Mouse (Mus musculus) liver, embryonic 14.5 days (tissue): ENCODE results near the gene Dtd1. TPM values are rescaled to one million over a fixed set of nuclear protein-coding genes. Genes with fewer than 3 reads are reported as not detected.

Source experiments
- ATAC-seq: fragments of 200-750 bp; cut with Nextera tagmentation; 2 replicates; pipeline ENCODE4 v1.8.0; 2017; ENCODE audit warnings: moderate number of reproducible peaks, mild to moderate bottlenecking, moderate library complexity; ENCODE audit not compliant: insufficient read depth
- DNase-seq, 3 experiments: peaks; one replicate each; pipeline ENCODE4 v3.0.0-alpha.2; 2012 to 2013; ENCODE audit warnings: low read depth in 3 of 3, low spot score in 3 of 3
- H3K27ac ChIP-seq: fragments of 300-500 bp; sonication (generic); 2 replicates; pipeline ENCODE4 v1.5.1; 2014; ENCODE audit warnings: moderate library complexity, mild to moderate bottlenecking, control low read depth, inconsistent platforms
- H3K27me3 ChIP-seq: fragments of 300-500 bp; sonication (generic); 2 replicates; pipeline ENCODE4 v1.6.1; 2014; ENCODE audit warnings: mild to moderate bottlenecking, low read length, moderate library complexity; ENCODE audit not compliant: control insufficient read depth, insufficient read depth
- H3K36me3 ChIP-seq: fragments of 300-500 bp; sonication (generic); replicated peaks from 2 replicates; pipeline ENCODE4 v1.6.1; 2014; ENCODE audit warnings: low read depth; ENCODE audit not compliant: control insufficient read depth, insufficient read depth
- H3K4me1 ChIP-seq, 2 experiments: fragments of 200-500 bp in 1 of 2; fragments of 300-500 bp in 1 of 2; sonication (generic) in 1 of 2; replicated peaks; 2 replicates each; pipeline ENCODE4 v1.6.1; 2012 to 2014; ENCODE audit warnings: antibody characterized with exemption in 1 of 2, inconsistent platforms in 1 of 2, low read length in 1 of 2; ENCODE audit not compliant: control insufficient read depth in 2 of 2, insufficient read depth in 2 of 2
- H3K4me2 ChIP-seq: fragments of 300-500 bp; sonication (generic); 2 replicates; pipeline ENCODE4 v1.6.1; 2014; ENCODE audit warnings: low read depth, mild to moderate bottlenecking, control low read depth, moderate library complexity
- H3K4me3 ChIP-seq, 2 experiments: fragments of 200-500 bp in 1 of 2; fragments of 300-500 bp in 1 of 2; sonication (generic) in 1 of 2; 2 replicates each; pipeline ENCODE4 v1.5.1; 2012 to 2014; ENCODE audit warnings: low read depth in 2 of 2, low read length in 2 of 2, mild to moderate bottlenecking in 2 of 2, control low read depth in 1 of 2, inconsistent platforms in 1 of 2, moderate library complexity in 1 of 2; ENCODE audit not compliant: insufficient read depth in 1 of 2
- H3K9ac ChIP-seq: fragments of 300-500 bp; sonication (generic); replicated peaks from 2 replicates; pipeline ENCODE4 v1.6.1; 2014; ENCODE audit warnings: mild to moderate bottlenecking, control low read depth, moderate library complexity
- H3K9me3 ChIP-seq: fragments of 300-500 bp; sonication (generic); 2 replicates; pipeline ENCODE4 v1.6.1; 2016; ENCODE audit warnings: low read length, mixed read lengths; ENCODE audit not compliant: control insufficient read depth
- CTCF ChIP-seq: IDR thresholded peaks from 2 replicates; pipeline ENCODE4 v1.5.1; 2016; ENCODE audit warnings: antibody characterized with exemption, low read depth, control low read depth
- EP300 ChIP-seq: IDR thresholded peaks from 2 replicates; pipeline ENCODE4 v1.6.1; 2016; ENCODE audit warnings: antibody characterized with exemption, low read depth
- WGBS: fragments of 180-500 bp; shearing (Covaris S2); extraction: QIAGEN DNeasy Blood & Tissue Kit; methylation state at CpG from one replicate; pipeline ENCODE4 v1.1.7; 2014; ENCODE audit not compliant: insufficient replicate concordance; 5-methylcytosine and 5-hydroxymethylcytosine counted together
- polyA plus RNA-seq, 2 experiments: library from polyadenylated mRNA; depleted of rRNA in 1 of 2; stranded (reverse) in 1 of 2; unstranded in 1 of 2; fragments of >200 nt; fragmentation: Nextera tagmentation in 1 of 2; extraction: Ambion mirVana in 1 of 2; gene quantifications; 2 replicates each; pipeline versions ENCODE4 v1.2.1 to v1.2.3; 2012 to 2014

Gene Dtd1
- polyA plus RNA-seq, 2 experiments = 10.6 to 21.0 TPM

DNA sequence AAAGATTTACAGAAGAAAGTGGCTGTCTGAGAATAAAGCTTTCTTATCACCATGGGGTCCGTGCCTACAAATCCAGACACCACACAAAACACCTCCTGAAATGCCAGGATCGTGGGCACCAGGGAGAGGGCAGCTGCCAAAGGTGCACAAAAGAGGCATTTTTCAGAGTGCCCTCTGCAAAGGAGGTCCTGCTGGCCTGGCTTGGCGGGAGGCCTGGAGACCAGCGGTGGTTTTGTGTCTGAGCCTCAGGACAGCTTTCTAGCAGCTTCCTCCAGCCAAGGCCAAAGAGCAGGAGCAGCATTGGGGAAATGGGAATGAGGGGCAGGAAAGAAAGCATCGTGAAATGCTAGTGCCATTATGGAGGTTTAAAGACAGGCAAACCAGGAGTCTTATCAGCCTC, 118.6 kb downstream of the Dtd1 start:
- DNase-seq = no peak
- 62% methylated on average over 5 of the region's 5 CpGs for WGBS

DNA sequence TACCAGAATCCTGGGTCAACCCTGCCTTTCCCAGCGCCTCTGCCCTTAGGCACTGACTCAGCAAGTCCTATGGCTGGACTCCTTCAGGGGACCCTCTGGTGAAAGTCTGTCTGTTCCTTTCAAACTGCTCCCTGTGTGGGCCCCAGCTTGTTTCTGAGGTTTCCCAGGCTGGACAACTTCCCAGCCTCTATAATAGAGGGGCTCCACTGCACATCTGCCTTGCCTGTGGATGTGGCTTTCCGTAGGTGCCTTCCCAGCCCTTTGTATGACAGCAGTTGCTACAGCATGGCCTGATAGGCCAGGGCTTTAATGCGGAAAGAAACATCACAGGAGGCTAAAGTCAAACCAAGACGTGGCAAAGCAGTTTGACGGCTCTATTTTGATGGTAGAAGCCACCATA, 119.6 kb downstream of the Dtd1 start:
- H3K27ac ChIP-seq = no peak overlapping the region

More for the DNA sequence above, 118.6 kb downstream of the Dtd1 start:
- no peaks in the 10 kb centered on the region for H3K27me3 ChIP-seq
- no peaks in the 10 kb centered on the region for H3K36me3 ChIP-seq
- no peak overlapping the region for H3K9ac ChIP-seq
- H3K4me3 ChIP-seq = no peak overlapping the region
- no peaks in the 10 kb centered on the region; a peak in 1 of 4 replicates for H3K4me1 ChIP-seq
- H3K4me2 ChIP-seq = no peak overlapping the region
- TF ChIP-seq EP300 (no peak), CTCF (no peak)
- H3K27ac ChIP-seq = no peak overlapping the region
- no peaks in the 10 kb centered on the region for H3K9me3 ChIP-seq
- no peak for ATAC-seq

DNA sequence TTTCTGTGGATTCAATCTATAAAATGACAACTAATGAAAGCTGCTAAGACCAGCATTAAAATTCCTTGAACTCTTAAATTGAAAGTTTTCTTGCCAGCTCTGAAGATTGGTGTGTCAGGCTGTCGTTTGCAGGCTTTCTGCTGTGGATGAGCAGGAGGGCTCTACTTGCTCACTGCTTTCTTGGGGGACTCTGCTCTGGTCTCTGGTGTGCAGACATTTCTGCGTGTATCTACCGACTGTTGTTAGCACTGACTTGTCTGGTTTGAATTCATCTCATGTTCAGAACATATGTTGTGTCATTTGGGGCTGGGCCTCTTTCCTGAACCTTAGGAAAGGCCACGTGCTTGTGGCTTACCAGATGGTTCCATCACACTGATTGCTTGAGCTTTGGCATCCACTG, 120.0 kb downstream of the Dtd1 start:
- ATAC-seq (no peak), DNase-seq (no peak)
- 43% methylated on average over 4 of the region's 4 CpGs for WGBS
- Histone ChIP-seq H3K9ac (no peak overlapping the region), H3K4me2 (no peak overlapping the region), H3K9me3 (no peaks in the 10 kb centered on the region), H3K4me3 (no peak overlapping the region), H3K27me3 (no peaks in the 10 kb centered on the region), H3K27ac (no peak overlapping the region), H3K4me1 (no peaks in the 10 kb centered on the region; a peak in 1 of 4 replicates), H3K36me3 (no peaks in the 10 kb centered on the region)
- TF ChIP-seq EP300 (no peak), CTCF (no peak)

More for the DNA sequence above, 119.6 kb downstream of the Dtd1 start:
- no peaks in the 10 kb centered on the region for H3K27me3 ChIP-seq
- no peak overlapping the region for H3K9ac ChIP-seq
- H3K4me2 ChIP-seq = no peak overlapping the region
- no peak for TF ChIP-seq CTCF
- WGBS = 64% methylated on average over 5 of the region's 5 CpGs
- ATAC-seq (no peak), DNase-seq (no peak)
- no peaks in the 10 kb centered on the region for H3K36me3 ChIP-seq
- H3K4me3 ChIP-seq = no peak overlapping the region
- H3K4me1 ChIP-seq = no peaks in the 10 kb centered on the region; a peak in 1 of 4 replicates
- no peaks in the 10 kb centered on the region for H3K9me3 ChIP-seq

GRCm38 (mm10) chr2:144720407-144720959, 120.8 kb downstream of the Dtd1 start:
- no peak for DNase-seq
- no peak overlapping the region for H3K27ac ChIP-seq

DNA sequence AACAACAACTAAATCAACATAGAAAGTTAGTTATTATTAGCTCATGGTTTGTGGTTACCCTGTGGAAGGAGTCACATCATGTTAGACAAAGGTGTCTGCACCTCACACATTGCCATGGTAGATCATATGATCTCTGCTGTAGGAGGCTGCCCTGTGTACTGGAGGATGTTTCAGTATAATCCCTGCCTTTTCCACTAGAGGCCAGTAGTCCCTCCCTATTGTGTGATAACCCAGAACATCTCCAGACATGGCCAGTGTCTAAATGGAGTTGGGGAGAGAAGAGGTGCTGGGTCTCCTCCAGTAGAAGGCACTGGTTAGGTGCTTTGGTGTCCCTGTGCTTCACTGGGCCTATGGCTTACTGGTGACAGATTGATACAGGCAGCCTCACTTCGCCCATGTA, 125.0 kb downstream of the Dtd1 start:
- Histone ChIP-seq H3K4me3 (no peak overlapping the region), H3K4me2 (no peak overlapping the region), H3K9me3 (no peaks in the 10 kb centered on the region), H3K27me3 (no peaks in the 10 kb centered on the region), H3K9ac (no peak overlapping the region), H3K4me1 (no peaks in the 10 kb centered on the region; a peak in 1 of 4 replicates), H3K27ac (no peak overlapping the region), H3K36me3 (no peaks in the 10 kb centered on the region)
- 66% methylated on average over 1 of the region's 1 CpGs for whole genome bisulfite sequencing
- DNase-seq (no peak), ATAC-seq (peak; percentile 21; the same call in 1 of the 2 replicates)
- TF ChIP-seq EP300 (no peak), CTCF (peak; percentile 46)

More at GRCm38 (mm10) chr2:144720407-144720959, 120.8 kb downstream of the Dtd1 start:
- H3K4me2 ChIP-seq = no peak overlapping the region
- H3K4me3 ChIP-seq = no peak overlapping the region
- no peaks in the 10 kb centered on the region for H3K9me3 ChIP-seq
- no peak for ATAC-seq
- WGBS = 37% methylated on average over 5 of the region's 5 CpGs
- TF ChIP-seq CTCF (no peak), EP300 (no peak)
- H3K4me1 ChIP-seq = no peaks in the 10 kb centered on the region; a peak in 1 of 4 replicates
- H3K36me3 ChIP-seq = no peaks in the 10 kb centered on the region
- no peak overlapping the region for H3K9ac ChIP-seq
- H3K27me3 ChIP-seq = no peaks in the 10 kb centered on the region
